Mouse (Mus musculus) liver, embryonic 14.5 days (tissue): Measurements from ENCODE around the gene Esrrg. TPM values are rescaled to one million over a fixed set of nuclear protein-coding genes. Genes with fewer than 3 reads are reported as not detected.

Source experiments
- ATAC-seq: fragments of 200-750 bp; cut with Nextera tagmentation; 2 replicates; pipeline ENCODE4 v1.8.0; 2017; ENCODE audit warnings: moderate number of reproducible peaks, mild to moderate bottlenecking, moderate library complexity; ENCODE audit not compliant: insufficient read depth
- DNase-seq, 3 experiments: peaks; one replicate each; pipeline ENCODE4 v3.0.0-alpha.2; 2012 to 2013; ENCODE audit warnings: low read depth in 3 of 3, low spot score in 3 of 3
- H3K27ac ChIP-seq: fragments of 300-500 bp; sonication (generic); 2 replicates; pipeline ENCODE4 v1.5.1; 2014; ENCODE audit warnings: moderate library complexity, mild to moderate bottlenecking, control low read depth, inconsistent platforms
- H3K27me3 ChIP-seq: fragments of 300-500 bp; sonication (generic); 2 replicates; pipeline ENCODE4 v1.6.1; 2014; ENCODE audit warnings: mild to moderate bottlenecking, low read length, moderate library complexity; ENCODE audit not compliant: control insufficient read depth, insufficient read depth
- H3K36me3 ChIP-seq: fragments of 300-500 bp; sonication (generic); replicated peaks from 2 replicates; pipeline ENCODE4 v1.6.1; 2014; ENCODE audit warnings: low read depth; ENCODE audit not compliant: control insufficient read depth, insufficient read depth
- H3K4me1 ChIP-seq, 2 experiments: fragments of 200-500 bp in 1 of 2; fragments of 300-500 bp in 1 of 2; sonication (generic) in 1 of 2; replicated peaks; 2 replicates each; pipeline ENCODE4 v1.6.1; 2012 to 2014; ENCODE audit warnings: antibody characterized with exemption in 1 of 2, inconsistent platforms in 1 of 2, low read length in 1 of 2; ENCODE audit not compliant: control insufficient read depth in 2 of 2, insufficient read depth in 2 of 2
- H3K4me2 ChIP-seq: fragments of 300-500 bp; sonication (generic); 2 replicates; pipeline ENCODE4 v1.6.1; 2014; ENCODE audit warnings: low read depth, mild to moderate bottlenecking, control low read depth, moderate library complexity
- H3K4me3 ChIP-seq, 2 experiments: fragments of 200-500 bp in 1 of 2; fragments of 300-500 bp in 1 of 2; sonication (generic) in 1 of 2; 2 replicates each; pipeline ENCODE4 v1.5.1; 2012 to 2014; ENCODE audit warnings: low read depth in 2 of 2, low read length in 2 of 2, mild to moderate bottlenecking in 2 of 2, control low read depth in 1 of 2, inconsistent platforms in 1 of 2, moderate library complexity in 1 of 2; ENCODE audit not compliant: insufficient read depth in 1 of 2
- H3K9ac ChIP-seq: fragments of 300-500 bp; sonication (generic); replicated peaks from 2 replicates; pipeline ENCODE4 v1.6.1; 2014; ENCODE audit warnings: mild to moderate bottlenecking, control low read depth, moderate library complexity
- H3K9me3 ChIP-seq: fragments of 300-500 bp; sonication (generic); 2 replicates; pipeline ENCODE4 v1.6.1; 2016; ENCODE audit warnings: low read length, mixed read lengths; ENCODE audit not compliant: control insufficient read depth
- CTCF ChIP-seq: IDR thresholded peaks from 2 replicates; pipeline ENCODE4 v1.5.1; 2016; ENCODE audit warnings: antibody characterized with exemption, low read depth, control low read depth
- EP300 ChIP-seq: IDR thresholded peaks from 2 replicates; pipeline ENCODE4 v1.6.1; 2016; ENCODE audit warnings: antibody characterized with exemption, low read depth
- WGBS: fragments of 180-500 bp; shearing (Covaris S2); extraction: QIAGEN DNeasy Blood & Tissue Kit; methylation state at CpG from one replicate; pipeline ENCODE4 v1.1.7; 2014; ENCODE audit not compliant: insufficient replicate concordance; 5-methylcytosine and 5-hydroxymethylcytosine counted together
- polyA plus RNA-seq, 2 experiments: library from polyadenylated mRNA; depleted of rRNA in 1 of 2; stranded (reverse) in 1 of 2; unstranded in 1 of 2; fragments of >200 nt; fragmentation: Nextera tagmentation in 1 of 2; extraction: Ambion mirVana in 1 of 2; gene quantifications; 2 replicates each; pipeline versions ENCODE4 v1.2.1 to v1.2.3; 2012 to 2014

Gene Esrrg
- polyA plus RNA-seq, 2 experiments, result 0.03 TPM

DNA sequence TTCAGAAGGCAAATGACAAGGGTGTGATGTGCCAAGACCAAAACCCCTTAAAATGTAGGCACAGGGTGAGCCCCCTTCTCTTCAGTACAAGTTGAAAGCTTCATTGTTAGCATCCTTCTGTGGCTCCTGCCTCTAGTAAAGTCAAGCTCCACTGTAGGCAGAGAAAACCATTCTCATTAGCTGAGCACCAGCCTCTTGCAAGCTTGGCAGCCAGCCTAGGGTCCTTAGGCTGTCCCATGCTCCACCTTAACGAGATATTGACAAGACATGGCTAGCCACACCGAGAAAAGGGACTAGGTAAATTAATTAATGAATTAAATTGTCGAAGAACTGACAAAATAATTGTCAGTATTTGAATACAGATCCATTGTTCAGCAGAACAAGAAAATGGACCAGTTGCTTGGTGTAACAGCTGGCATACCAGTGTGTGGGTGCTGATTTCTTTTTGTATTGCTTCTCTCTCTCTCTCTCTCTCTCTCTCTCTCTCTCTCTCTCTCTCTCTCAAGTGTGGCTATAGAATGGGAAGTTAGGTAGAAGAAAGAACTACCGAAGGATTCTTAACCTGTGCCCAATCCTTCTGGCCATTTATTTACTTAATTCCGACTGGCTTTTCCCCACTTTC is 311.7 kb downstream of the Esrrg start:
- Histone ChIP-seq H3K27me3 (no peaks in the 10 kb centered on the region), H3K4me3 (no peak overlapping the region), H3K36me3 (no peaks in the 10 kb centered on the region), H3K9ac (no peak overlapping the region), H3K4me2 (no peak overlapping the region), H3K27ac (no peak overlapping the region), H3K4me1 (no peaks in the 10 kb centered on the region), H3K9me3 (no peaks in the 10 kb centered on the region)
- TF ChIP-seq CTCF, result no peak
- TF ChIP-seq EP300, result no peak
- no peak for ATAC-seq
- no peak for DNase-seq
- 45% methylated on average over 5 of the region's 5 CpGs for WGBS

- no peaks in the 10 kb centered on the region for H3K27me3 ChIP-seq
- TF ChIP-seq CTCF (no peak), EP300 (no peak)
- H3K9me3 ChIP-seq, result no peaks in the 10 kb centered on the region
- no peak overlapping the region for H3K4me3 ChIP-seq
- DNase-seq, result no peak
- no peak overlapping the region for H3K27ac ChIP-seq
- 37% methylated on average over 3 of the region's 3 CpGs for WGBS
- H3K4me1 ChIP-seq, result no peaks in the 10 kb centered on the region
- H3K4me2 ChIP-seq, result no peak overlapping the region
- ATAC-seq, result no peak
- no peak overlapping the region for H3K9ac ChIP-seq
- H3K36me3 ChIP-seq, result no peaks in the 10 kb centered on the region
Observed at GRCm38 (mm10) chr1:187931146-187931545, 322.6 kb downstream of the Esrrg start.

DNA sequence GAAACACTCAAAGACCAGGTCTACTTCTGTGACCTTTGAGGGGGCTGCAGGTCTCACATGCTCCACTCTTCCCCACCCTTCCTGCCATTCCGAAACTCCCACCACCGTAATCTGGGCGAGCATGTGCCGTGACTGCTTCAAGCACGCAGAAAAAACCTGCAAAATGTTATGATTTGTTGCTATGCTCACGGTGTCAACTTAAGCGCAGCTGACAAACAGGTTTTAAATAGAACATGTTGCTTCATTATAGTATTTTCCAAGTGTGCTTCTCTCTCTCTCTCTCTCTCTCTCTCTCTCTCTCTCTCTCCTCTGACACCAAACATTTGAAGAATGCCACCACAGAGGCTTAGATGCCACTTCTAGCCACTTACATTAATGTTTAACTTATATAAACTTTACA is 330.1 kb downstream of the Esrrg start:
- DNase-seq, result no peak
- Histone ChIP-seq H3K4me1 (no peaks in the 10 kb centered on the region), H3K27ac (no peak overlapping the region), H3K9me3 (no peaks in the 10 kb centered on the region), H3K4me3 (no peak overlapping the region), H3K4me2 (no peak overlapping the region), H3K27me3 (no peaks in the 10 kb centered on the region), H3K9ac (no peak overlapping the region), H3K36me3 (no peaks in the 10 kb centered on the region)
- 68% methylated on average over 7 of the region's 7 CpGs for WGBS
- TF ChIP-seq CTCF, result no peak
- no peak for TF ChIP-seq EP300
- ATAC-seq, result no peak

- Histone ChIP-seq H3K9me3 (no peaks in the 10 kb centered on the region), H3K4me1 (no peaks in the 10 kb centered on the region), H3K4me3 (no peak overlapping the region), H3K27me3 (no peaks in the 10 kb centered on the region), H3K9ac (no peak overlapping the region), H3K36me3 (no peaks in the 10 kb centered on the region), H3K4me2 (no peak overlapping the region), H3K27ac (no peak overlapping the region)
- ATAC-seq (no peak), DNase-seq (no peak)
- TF ChIP-seq EP300 (no peak), CTCF (no peak)
- WGBS, result 61% methylated on average over 4 of the region's 4 CpGs
Observed at GRCm38 (mm10) chr1:187939078-187939477, 330.5 kb downstream of the Esrrg start.

- H3K4me1 ChIP-seq, result no peaks in the 10 kb centered on the region
- no peaks in the 10 kb centered on the region for H3K9me3 ChIP-seq
- no peaks in the 10 kb centered on the region for H3K27me3 ChIP-seq
- DNase-seq (no peak), ATAC-seq (no peak)
- no peaks in the 10 kb centered on the region for H3K36me3 ChIP-seq
- WGBS, result 63% methylated on average over 3 of the region's 3 CpGs
- no peak overlapping the region for H3K27ac ChIP-seq
- H3K4me2 ChIP-seq, result no peak overlapping the region
- no peak overlapping the region for H3K4me3 ChIP-seq
- no peak for TF ChIP-seq CTCF
- no peak for TF ChIP-seq EP300
- H3K9ac ChIP-seq, result no peak overlapping the region
Observed at GRCm38 (mm10) chr1:187951506-187951905, 342.9 kb downstream of the Esrrg start.
